Mouse (Mus musculus): ENCODE measurements around the gene Nelfcd. TPM values are rescaled to one million over a fixed set of nuclear protein-coding genes. Genes with fewer than 3 reads are reported as not detected.

Gene Nelfcd
- polyA plus RNA-seq, 1 experiment from 2014 or later, result 69.4 TPM

DNA sequence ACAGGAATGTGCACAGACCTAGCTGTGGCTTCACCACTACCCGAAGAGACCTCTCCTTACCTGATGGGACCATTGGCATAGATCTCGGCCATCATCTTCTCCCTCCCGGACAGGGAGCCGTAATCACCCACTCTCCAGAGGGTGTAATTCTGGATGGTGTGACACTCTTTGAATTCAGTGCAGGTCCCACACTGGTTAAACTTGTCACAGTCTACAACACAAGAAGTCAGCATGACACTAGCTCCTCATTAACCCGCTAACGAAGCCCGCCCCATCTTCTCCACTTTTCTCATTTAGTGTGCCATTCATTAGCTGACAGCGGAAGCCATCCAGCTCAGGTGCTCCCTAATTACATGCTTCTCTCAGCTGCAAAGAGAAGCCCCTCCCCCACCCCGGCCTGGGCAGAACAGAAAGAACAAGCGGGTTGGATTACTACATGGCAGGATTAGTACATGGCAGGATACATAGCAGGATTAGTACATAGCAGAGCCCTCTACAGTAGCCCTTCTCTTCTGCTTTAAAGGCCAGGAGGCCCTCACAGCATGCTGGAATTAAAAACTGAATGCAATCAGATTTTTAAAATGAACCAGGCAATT is 13.5 kb downstream of the Nelfcd start:
- peaks cover 57% of the 10 kb centered on the region for H3K36me3 ChIP-seq (ENCODE audit: control insufficient read depth, insufficient read depth)
- H3K9me3 ChIP-seq (replicated peaks; ENCODE audit: control insufficient read depth, low read length), result no peaks in the 10 kb centered on the region
- no peak overlapping the region for H3K9ac ChIP-seq (ENCODE audit: low read depth, low read length)
- H3K4me3 ChIP-seq (ENCODE audit: low read depth, low read length), result no peak overlapping the region
- ATAC-seq (ENCODE audit: low read depth), result no peak
- H3K4me1 ChIP-seq (ENCODE audit: control insufficient read depth, low read depth, low read length), result no peaks in the 10 kb centered on the region
- no peaks in the 10 kb centered on the region for H3K27me3 ChIP-seq (ENCODE audit: control insufficient read depth, insufficient read depth, low read depth, low read length)
- H3K4me2 ChIP-seq (ENCODE audit: low read depth, low read length), result no peak overlapping the region
- H3K27ac ChIP-seq (ENCODE audit: low read length), result no peak overlapping the region
- 82% methylated on average over 10 of the region's 10 CpGs for WGBS (ENCODE audit: insufficient replicate concordance)

DNA sequence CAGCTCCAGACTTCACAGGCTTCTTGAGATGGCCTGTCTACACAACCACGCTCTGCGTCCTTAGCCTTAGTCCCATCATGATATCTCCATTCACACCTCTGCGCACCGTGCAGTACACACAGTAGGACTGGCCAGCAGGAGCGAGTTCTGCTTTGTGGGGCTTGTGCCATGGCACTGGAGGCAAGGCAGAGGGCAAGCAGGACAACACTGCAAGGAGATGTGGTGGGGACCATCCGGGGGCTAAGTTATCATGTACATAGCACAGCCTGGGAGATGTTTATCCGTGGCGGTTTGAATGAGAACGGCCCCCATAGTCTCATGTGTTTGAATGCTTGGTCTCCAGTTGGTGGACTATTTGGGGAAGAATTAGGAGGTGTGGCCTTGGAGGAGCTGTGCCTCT is 19.3 kb downstream of the Nelfcd start:
- WGBS (ENCODE audit: insufficient replicate concordance), result 85% methylated on average over 9 of the region's 9 CpGs
- Histone ChIP-seq H3K36me3 (ENCODE audit: control insufficient read depth, insufficient read depth) (peaks cover 5% of the 10 kb centered on the region), H3K4me2 (ENCODE audit: low read depth, low read length) (no peak overlapping the region), H3K9me3 (replicated peaks; ENCODE audit: control insufficient read depth, low read length) (no peaks in the 10 kb centered on the region), H3K27ac (ENCODE audit: low read length) (no peak overlapping the region), H3K9ac (ENCODE audit: low read depth, low read length) (no peak overlapping the region), H3K4me1 (ENCODE audit: control insufficient read depth, low read depth, low read length) (peaks cover 33% of the 10 kb centered on the region), H3K27me3 (ENCODE audit: control insufficient read depth, insufficient read depth, low read depth, low read length) (no peaks in the 10 kb centered on the region), H3K4me3 (ENCODE audit: low read depth, low read length) (no peak overlapping the region)
- no peak for ATAC-seq (ENCODE audit: low read depth)

DNA sequence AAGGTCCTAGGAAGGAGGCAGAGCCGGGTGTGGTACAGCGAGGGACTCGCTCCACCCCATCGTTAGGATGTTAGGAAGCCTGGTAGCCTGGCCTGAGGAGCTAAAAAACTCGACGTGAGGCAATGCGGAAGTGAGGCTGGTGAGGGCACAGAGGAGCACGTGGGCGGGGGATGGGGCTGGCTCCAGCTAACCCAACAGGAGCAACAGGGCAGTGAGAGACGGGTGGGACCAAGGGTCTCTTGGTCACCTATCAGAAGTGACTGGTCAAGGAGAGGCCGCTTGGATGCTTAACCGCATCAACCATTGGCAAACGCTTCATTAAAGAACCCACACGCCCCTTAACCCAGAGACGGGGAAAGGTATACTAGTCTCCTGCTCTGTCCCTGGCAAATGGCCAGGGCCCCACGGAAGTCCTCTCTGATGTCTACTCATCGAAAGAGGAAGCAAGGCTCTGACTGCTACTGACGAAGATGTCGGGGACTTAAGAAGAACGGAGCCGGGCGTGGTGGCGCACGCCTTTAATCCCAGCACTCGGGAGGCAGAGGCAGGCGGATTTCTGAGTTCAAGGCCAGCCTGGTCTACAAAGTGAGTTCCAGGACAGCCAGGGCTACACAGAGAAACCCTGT is 20.6 kb downstream of the Nelfcd start:
- Histone ChIP-seq H3K9me3 (replicated peaks; ENCODE audit: control insufficient read depth, low read length) (no peaks in the 10 kb centered on the region), H3K9ac (ENCODE audit: low read depth, low read length) (no peak overlapping the region), H3K4me3 (ENCODE audit: low read depth, low read length) (no peak overlapping the region), H3K4me1 (ENCODE audit: control insufficient read depth, low read depth, low read length) (peaks cover 33% of the 10 kb centered on the region), H3K27ac (ENCODE audit: low read length) (no peak overlapping the region), H3K36me3 (ENCODE audit: control insufficient read depth, insufficient read depth) (peaks cover 5% of the 10 kb centered on the region), H3K27me3 (ENCODE audit: control insufficient read depth, insufficient read depth, low read depth, low read length) (no peaks in the 10 kb centered on the region), H3K4me2 (ENCODE audit: low read depth, low read length) (no peak overlapping the region)
- no peak for ATAC-seq (ENCODE audit: low read depth)
- 68% methylated on average over 26 of the region's 26 CpGs for WGBS (ENCODE audit: insufficient replicate concordance)

DNA sequence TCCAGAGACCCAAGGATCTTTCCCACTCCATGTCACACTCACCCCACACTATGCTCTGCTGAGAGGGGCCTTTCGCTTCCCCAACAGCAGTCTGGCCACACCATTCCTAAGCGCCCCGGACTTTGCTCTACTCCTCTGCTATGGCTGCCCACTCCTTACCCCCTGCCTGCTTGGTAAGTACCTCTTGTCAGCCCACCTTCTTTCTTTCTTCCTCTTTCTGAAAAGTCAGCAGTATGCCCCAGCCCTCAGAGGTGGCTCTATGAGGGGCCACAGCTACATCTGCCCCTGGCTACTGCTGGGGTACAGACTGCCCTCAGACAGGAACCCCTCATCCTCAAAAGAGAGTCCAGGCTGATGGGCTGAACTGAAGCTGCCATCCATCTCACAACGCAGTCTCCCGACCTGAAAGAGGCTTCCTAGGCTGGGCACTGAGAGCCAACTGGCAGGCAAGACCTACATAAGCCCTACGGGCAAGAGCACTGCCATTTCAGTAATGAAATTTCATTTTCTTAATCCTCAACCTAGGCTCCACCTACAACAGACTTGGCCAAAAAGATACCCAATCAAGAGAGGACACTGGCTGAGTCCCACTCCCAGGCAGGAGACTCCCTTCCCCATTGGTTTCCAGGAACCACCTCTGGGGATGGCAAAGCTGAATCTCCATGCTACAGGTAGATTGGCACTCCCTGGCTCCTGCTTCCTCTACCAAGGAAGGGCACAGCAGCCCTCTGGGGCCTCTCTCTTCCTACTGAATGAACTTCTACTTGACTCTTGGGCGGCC is 21.5 kb downstream of the Nelfcd start:
- WGBS (ENCODE audit: insufficient replicate concordance), result 83% methylated on average over 7 of the region's 7 CpGs
- H3K4me2 ChIP-seq (ENCODE audit: low read depth, low read length), result peak overlapping the region; percentile 12
- H3K4me3 ChIP-seq (ENCODE audit: low read depth, low read length), result peak overlapping the region; percentile 70
- no peak overlapping the region for H3K9ac ChIP-seq (ENCODE audit: low read depth, low read length)
- ATAC-seq (ENCODE audit: low read depth), result no peak
- H3K4me1 ChIP-seq (ENCODE audit: control insufficient read depth, low read depth, low read length), result peaks cover 33% of the 10 kb centered on the region
- H3K27me3 ChIP-seq (ENCODE audit: control insufficient read depth, insufficient read depth, low read depth, low read length), result no peaks in the 10 kb centered on the region
- peaks cover 5% of the 10 kb centered on the region; the same call in 1 of the 2 replicates for H3K36me3 ChIP-seq (ENCODE audit: control insufficient read depth, insufficient read depth)
- peak overlapping the region; percentile 21; the same call in 1 of the 2 replicates for H3K27ac ChIP-seq (ENCODE audit: low read length)
- H3K9me3 ChIP-seq (replicated peaks; ENCODE audit: control insufficient read depth, low read length), result no peaks in the 10 kb centered on the region

DNA sequence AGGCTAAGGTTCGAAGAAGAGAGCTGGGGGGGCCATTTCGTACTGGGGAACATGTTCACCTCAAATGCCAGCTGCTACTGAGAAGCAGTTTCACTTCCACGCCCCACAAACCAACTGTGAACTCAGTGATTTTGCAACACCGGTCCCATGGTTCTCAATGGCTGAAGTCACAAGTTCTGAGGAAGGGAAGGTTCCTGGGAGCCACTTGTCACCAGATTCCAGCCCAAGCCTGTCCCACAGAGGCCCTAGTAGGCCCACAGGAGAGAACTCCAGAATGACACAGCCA is 22.0 kb downstream of the Nelfcd start:
- peak overlapping the region; percentile 76 for H3K9ac ChIP-seq (ENCODE audit: low read depth, low read length)
- H3K4me1 ChIP-seq (ENCODE audit: control insufficient read depth, low read depth, low read length), result peaks cover 33% of the 10 kb centered on the region
- peaks cover 5% of the 10 kb centered on the region; the same call in 1 of the 2 replicates for H3K36me3 ChIP-seq (ENCODE audit: control insufficient read depth, insufficient read depth)
- no peak for ATAC-seq (ENCODE audit: low read depth)
- no peaks in the 10 kb centered on the region for H3K27me3 ChIP-seq (ENCODE audit: control insufficient read depth, insufficient read depth, low read depth, low read length)
- peak overlapping the region; percentile 70 for H3K4me3 ChIP-seq (ENCODE audit: low read depth, low read length)
- H3K27ac ChIP-seq (ENCODE audit: low read length), result peak overlapping the region; percentile 70
- 64% methylated on average over 4 of the region's 4 CpGs for whole genome bisulfite sequencing (ENCODE audit: insufficient replicate concordance)
- H3K9me3 ChIP-seq (replicated peaks; ENCODE audit: control insufficient read depth, low read length), result no peaks in the 10 kb centered on the region
- H3K4me2 ChIP-seq (ENCODE audit: low read depth, low read length), result peak overlapping the region; percentile 92

DNA sequence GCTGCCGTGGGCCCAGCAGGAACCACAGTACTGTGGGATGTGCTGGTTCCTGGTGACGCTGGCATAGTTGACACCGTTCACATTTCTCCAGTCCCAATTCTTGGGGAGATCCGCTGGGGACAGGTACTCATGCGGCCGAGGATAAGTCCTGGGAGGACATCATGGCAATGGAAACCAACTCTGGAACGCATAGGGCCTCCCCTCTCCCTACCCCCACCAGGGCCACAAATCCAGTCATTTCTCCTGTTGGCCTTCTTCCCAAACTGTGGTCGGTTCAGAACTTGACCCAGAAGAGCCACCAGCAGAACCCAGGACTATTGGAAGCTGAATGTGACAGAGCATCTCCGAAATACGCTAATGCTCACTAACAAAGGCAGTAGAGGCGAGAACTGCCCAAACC is 22.6 kb downstream of the Nelfcd start:
- peaks cover 33% of the 10 kb centered on the region for H3K4me1 ChIP-seq (ENCODE audit: control insufficient read depth, low read depth, low read length)
- H3K36me3 ChIP-seq (ENCODE audit: control insufficient read depth, insufficient read depth), result peaks cover 4% of the 10 kb centered on the region; the same call in 1 of the 2 replicates
- H3K27ac ChIP-seq (ENCODE audit: low read length), result peak overlapping the region; percentile 70
- no peak for ATAC-seq (ENCODE audit: low read depth)
- WGBS (ENCODE audit: insufficient replicate concordance), result 60% methylated on average over 11 of the region's 11 CpGs
- peak overlapping the region; percentile 92 for H3K4me2 ChIP-seq (ENCODE audit: low read depth, low read length)
- H3K9ac ChIP-seq (ENCODE audit: low read depth, low read length), result peak overlapping the region; percentile 76
- no peaks in the 10 kb centered on the region for H3K9me3 ChIP-seq (replicated peaks; ENCODE audit: control insufficient read depth, low read length)
- peak overlapping the region; percentile 70 for H3K4me3 ChIP-seq (ENCODE audit: low read depth, low read length)
- no peaks in the 10 kb centered on the region for H3K27me3 ChIP-seq (ENCODE audit: control insufficient read depth, insufficient read depth, low read depth, low read length)

DNA sequence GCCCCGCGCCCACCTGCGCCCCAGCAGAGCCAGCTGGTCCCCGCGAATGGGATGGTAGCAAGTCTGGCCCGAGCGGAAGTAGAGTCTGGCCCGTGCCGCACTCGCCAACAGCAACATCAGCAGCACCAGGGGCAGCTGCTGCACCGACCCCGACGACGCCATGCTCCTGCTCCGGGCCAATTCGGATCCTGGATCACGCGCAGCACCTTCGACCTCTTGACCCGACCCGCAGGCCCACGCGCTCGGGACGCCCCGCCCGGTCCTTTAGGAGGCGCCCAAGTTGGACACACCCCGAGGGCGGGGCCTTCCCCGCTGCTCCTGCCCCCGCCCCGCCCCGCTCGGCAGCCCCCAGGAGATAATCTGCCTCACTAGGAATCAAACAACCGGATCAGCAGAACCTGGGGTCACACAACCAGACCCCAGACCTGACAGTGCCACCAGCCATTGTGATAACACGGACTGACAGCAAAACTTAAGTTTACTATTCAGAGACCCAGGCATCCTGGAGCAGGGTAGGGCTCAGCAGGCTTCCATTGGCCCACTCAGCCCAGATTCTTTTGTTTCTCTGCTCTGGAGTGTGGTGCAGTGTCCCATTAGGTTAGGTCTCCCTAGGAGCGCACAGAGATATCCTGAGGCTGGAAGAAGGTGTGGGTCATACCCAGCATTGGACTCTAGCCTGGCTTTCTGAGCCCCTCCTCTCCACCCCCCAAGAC is 23.3 kb downstream of the Nelfcd start, which contains the start of gene Ctsz:
Gene Ctsz, minus strand, starts transcription at position 303 of the 713 bp plus-strand sequence.
- no peaks in the 10 kb centered on the region for H3K36me3 ChIP-seq (ENCODE audit: control insufficient read depth, insufficient read depth)
- H3K27me3 ChIP-seq (ENCODE audit: control insufficient read depth, insufficient read depth, low read depth, low read length), result no peaks in the 10 kb centered on the region
- H3K27ac ChIP-seq (ENCODE audit: low read length), result peak within 1 kb of the TSS; percentile 70
- peak within 1 kb of the TSS; percentile 76 for H3K9ac ChIP-seq (ENCODE audit: low read depth, low read length)
- peak within 1 kb of the TSS; percentile 92 for H3K4me2 ChIP-seq (ENCODE audit: low read depth, low read length)
- H3K4me1 ChIP-seq (ENCODE audit: control insufficient read depth, low read depth, low read length), result peaks cover 33% of the 10 kb centered on the region
- H3K9me3 ChIP-seq (replicated peaks; ENCODE audit: control insufficient read depth, low read length), result no peaks in the 10 kb centered on the region
- WGBS (ENCODE audit: insufficient replicate concordance), result under 1% methylated on average over 37 of the region's 38 CpGs
- H3K4me3 ChIP-seq (ENCODE audit: low read depth, low read length), result peak within 1 kb of the TSS; percentile 70
- ATAC-seq (ENCODE audit: low read depth), result peak; percentile 87

DNA sequence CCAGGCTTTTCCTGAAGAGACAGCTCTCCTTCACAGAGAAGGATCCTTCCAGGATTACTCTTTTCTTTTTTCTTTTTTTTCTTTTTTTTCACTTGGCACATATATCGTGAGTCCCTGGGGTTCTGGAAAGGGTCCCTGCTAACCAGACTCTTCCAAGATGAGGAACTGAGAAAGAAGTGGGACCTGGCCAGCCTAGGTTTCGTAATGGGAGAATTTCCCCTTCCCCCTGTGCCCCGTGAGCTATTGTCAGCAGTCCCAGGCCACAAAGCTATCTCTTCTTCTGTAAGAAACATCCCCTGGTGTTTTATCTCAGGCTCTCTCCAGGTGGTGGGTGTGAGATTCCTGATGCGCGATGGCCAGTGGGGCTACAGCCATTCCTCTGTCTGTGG is 23.8 kb downstream of the Nelfcd start:
- no peak for ATAC-seq (ENCODE audit: low read depth)
- Histone ChIP-seq H3K27me3 (ENCODE audit: control insufficient read depth, insufficient read depth, low read depth, low read length) (no peaks in the 10 kb centered on the region), H3K4me2 (ENCODE audit: low read depth, low read length) (peak overlapping the region; percentile 92), H3K4me1 (ENCODE audit: control insufficient read depth, low read depth, low read length) (peaks cover 33% of the 10 kb centered on the region), H3K36me3 (ENCODE audit: control insufficient read depth, insufficient read depth) (no peaks in the 10 kb centered on the region), H3K9ac (ENCODE audit: low read depth, low read length) (no peak overlapping the region), H3K4me3 (ENCODE audit: low read depth, low read length) (no peak overlapping the region; the same call in 1 of the 2 replicates), H3K27ac (ENCODE audit: low read length) (peak overlapping the region; percentile 37), H3K9me3 (replicated peaks; ENCODE audit: control insufficient read depth, low read length) (no peaks in the 10 kb centered on the region)
- WGBS (ENCODE audit: insufficient replicate concordance), result 22% methylated on average over 5 of the region's 5 CpGs

Measured in liver, embryonic 16.5 days (tissue).